Mouse (Mus musculus) G1E (cell line): ENCODE data around the gene Sema5a.

Experiments used
- CTCF ChIP-seq: IDR thresholded peaks from 2 replicates; pipeline ENCODE4 v1.5.1; 2012; ENCODE audit warnings: low read depth, low read length, inconsistent platforms, mixed read lengths
- GATA1 ChIP-seq: IDR thresholded peaks from 2 replicates; pipeline ENCODE4 v1.6.1; 2012; ENCODE audit warnings: borderline replicate concordance, low read length, inconsistent platforms, mixed read lengths
- POLR2AphosphoS5 ChIP-seq: IDR thresholded peaks from 2 replicates; pipeline ENCODE4 v1.6.1; 2012; ENCODE audit warnings: low read depth, low read length, inconsistent platforms; ENCODE audit not compliant: insufficient replicate concordance
- TAL1 ChIP-seq: conservative IDR thresholded peaks from 2 replicates; pipeline ENCODE4 v1.6.1; 2012; ENCODE audit warnings: low read depth, low read length, inconsistent platforms, mixed read lengths

- TF ChIP-seq TAL1 (no peak), CTCF (no peak), POLR2AphosphoS5 (no peak), GATA1 (no peak)
Measured at GRCm38 (mm10) chr15:32508282-32508681, 263.7 kb downstream of the Sema5a start.
